Mouse (Mus musculus) telencephalon, adult 2 months (tissue): ENCODE measurements at regions not wholly inside any gene's neighbourhood (a gene's known extent, or its start where the extent isn't known, plus 50 kb on each side); places are given as distances from the start of the nearest gene placed in this dataset.

Source experiments
- DNase-seq: peaks from one replicate; pipeline ENCODE4 v3.0.0-alpha.2; 2011; ENCODE audit warnings: low read depth, low spot score

GRCm38 (mm10) chr3:38579781-38580180 lies 95.1 kb upstream of the Ankrd50 start:
- no peak for DNase-seq

- DNase-seq = no peak
Observed at GRCm38 (mm10) chr3:38577890-38578628, 93.4 kb upstream of the Ankrd50 start.

- DNase-seq = no peak
Observed at GRCm38 (mm10) chr3:38573594-38573993, 89.0 kb upstream of the Ankrd50 start.

GRCm38 (mm10) chr3:38572159-38572558 lies 87.5 kb upstream of the Ankrd50 start:
- no peak for DNase-seq

GRCm38 (mm10) chr3:38571224-38571623 lies 86.6 kb upstream of the Ankrd50 start:
- DNase-seq = no peak

- DNase-seq = no peak
Observed at GRCm38 (mm10) chr3:38569001-38569400, 84.4 kb upstream of the Ankrd50 start.

GRCm38 (mm10) chr3:38568596-38568975 lies 83.9 kb upstream of the Ankrd50 start:
- no peak for DNase-seq

GRCm38 (mm10) chr3:38567946-38568595 lies 83.4 kb upstream of the Ankrd50 start:
- DNase-seq = no peak

GRCm38 (mm10) chr3:38566576-38566975 lies 81.9 kb upstream of the Ankrd50 start:
- no peak for DNase-seq

- DNase-seq = no peak
Observed at GRCm38 (mm10) chr3:38564844-38565243, 80.2 kb upstream of the Ankrd50 start.

- DNase-seq = no peak
Observed at GRCm38 (mm10) chr3:38564364-38564763, 79.7 kb upstream of the Ankrd50 start.

- DNase-seq = no peak
Observed at GRCm38 (mm10) chr3:38561186-38561585, 76.5 kb upstream of the Ankrd50 start.

GRCm38 (mm10) chr3:38555939-38556338 lies 71.3 kb upstream of the Ankrd50 start:
- DNase-seq = no peak

- DNase-seq = no peak
Observed at GRCm38 (mm10) chr3:38553470-38554043, 68.9 kb upstream of the Ankrd50 start.

GRCm38 (mm10) chr3:38547032-38547431 lies 62.4 kb upstream of the Ankrd50 start:
- DNase-seq = no peak

GRCm38 (mm10) chr3:38545501-38545896 lies 60.9 kb upstream of the Ankrd50 start:
- no peak for DNase-seq

GRCm38 (mm10) chr3:38544718-38545500 lies 60.3 kb upstream of the Ankrd50 start:
- DNase-seq = no peak

GRCm38 (mm10) chr3:38543816-38544215 lies 59.2 kb upstream of the Ankrd50 start:
- DNase-seq = no peak

- DNase-seq = no peak
Observed at GRCm38 (mm10) chr3:38541296-38541695, 56.7 kb upstream of the Ankrd50 start.

GRCm38 (mm10) chr3:38538309-38538708 lies 53.7 kb upstream of the Ankrd50 start:
- DNase-seq = no peak

GRCm38 (mm10) chr3:38537770-38538169 lies 53.1 kb upstream of the Ankrd50 start:
- DNase-seq = no peak
